Mouse (Mus musculus): ENCODE results near the gene Nabp1. TPM values are rescaled to one million over a fixed set of nuclear protein-coding genes. Genes with fewer than 3 reads are reported as not detected.

Nabp1 gene
- polyA plus RNA-seq (2016; fragmentation: Nextera tagmentation; extraction: Ambion mirVana) = 17.6 and 17.7 TPM in 2 replicates

DNA sequence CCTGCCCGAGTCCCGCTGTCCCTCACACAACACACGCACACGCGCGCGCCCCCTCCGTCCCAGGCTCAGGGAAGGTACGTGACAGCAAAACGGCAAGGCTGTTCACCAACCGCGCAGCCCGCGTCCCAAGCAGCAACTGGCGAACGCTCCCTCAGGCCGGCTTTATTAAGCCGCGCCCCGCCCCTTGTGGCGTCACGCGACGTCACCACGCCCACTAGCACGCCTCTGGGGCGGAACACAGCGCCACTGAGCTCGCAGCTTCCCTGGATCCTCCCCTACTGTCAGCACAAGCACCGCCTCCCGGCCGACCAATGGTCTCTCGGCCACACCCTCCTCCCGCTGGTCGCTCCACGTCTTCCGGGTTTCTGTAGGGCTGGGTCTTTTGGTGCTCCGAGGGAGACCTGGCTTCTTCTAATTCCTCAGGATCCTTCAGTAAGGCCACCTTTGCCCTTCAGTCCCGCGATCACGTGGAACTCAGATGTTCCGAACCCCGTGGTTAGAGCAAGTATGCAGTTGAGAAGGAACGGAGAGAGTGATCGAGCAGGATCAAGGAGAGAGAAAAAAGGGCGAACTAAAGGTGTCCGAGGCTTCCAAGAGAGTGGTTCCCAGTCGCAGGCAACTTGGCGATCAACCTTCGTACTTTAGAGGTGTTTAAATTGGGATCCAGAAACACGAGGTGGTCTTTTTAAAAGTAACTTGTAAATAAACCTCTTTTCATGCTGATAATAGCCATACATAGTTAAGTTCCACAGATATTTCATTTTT, at the start of gene Nabp1:
Nabp1 (minus strand) TSS at position 164 of the 765 bp plus-strand sequence.
- no peaks in the 10 kb centered on the region for H3K36me3 ChIP-seq
- peak within 1 kb of the TSS; percentile 86 for H3K27ac ChIP-seq (ENCODE audit: poor library complexity, severe bottlenecking)
- peak within 1 kb of the TSS; percentile 91 for H3K9ac ChIP-seq
- H3K27me3 ChIP-seq (replicated peaks) = no peaks in the 10 kb centered on the region
- H3K4me1 ChIP-seq (replicated peaks) = peaks cover 6% of the 10 kb centered on the region; the same call in 1 of the 2 replicates
- no peaks in the 10 kb centered on the region for H3K9me3 ChIP-seq (replicated peaks)
- WGBS = under 1% methylated on average over 51 of the region's 51 CpGs
- peak; percentile 100 for ATAC-seq (ENCODE audit: insufficient number of reproducible peaks, low FRiP score)
- peak within 1 kb of the TSS; percentile 71 for H3K4me3 ChIP-seq
- peak within 1 kb of the TSS; percentile 86 for H3K4me2 ChIP-seq

DNA sequence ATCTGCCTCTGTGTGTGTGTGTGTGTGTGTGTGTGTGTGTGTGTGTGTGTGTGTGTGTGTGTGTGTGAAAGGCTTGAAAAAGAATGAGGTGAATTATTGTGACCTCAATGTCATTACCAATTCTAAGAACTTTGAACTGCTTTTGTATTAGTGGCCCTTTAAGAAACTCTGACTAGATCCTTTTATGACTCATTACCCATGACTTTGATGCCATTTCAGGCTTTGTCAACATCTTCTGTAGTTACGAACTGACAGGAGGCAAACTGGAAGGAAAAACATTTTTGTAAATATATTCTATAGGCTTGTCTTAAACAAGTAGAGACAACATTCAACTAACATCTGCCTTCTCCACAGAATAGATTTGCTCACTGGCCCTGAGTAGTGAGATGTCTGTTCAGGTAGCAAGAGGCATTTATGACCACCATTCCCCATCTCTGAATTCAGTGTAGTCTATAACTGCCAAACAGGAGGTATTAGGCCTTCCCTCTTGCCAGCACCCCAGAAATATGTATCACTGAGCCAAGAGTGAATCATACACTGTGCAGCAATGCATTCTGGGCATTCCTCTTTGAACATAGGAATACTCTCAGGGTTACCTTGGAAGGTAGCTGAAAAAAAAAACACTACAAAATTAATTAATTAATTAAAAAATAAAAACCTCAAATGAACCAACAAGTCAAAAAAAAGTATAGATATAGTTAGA, 47.5 kb upstream of the Nabp1 start:
- Histone ChIP-seq H3K9ac (no peak overlapping the region), H3K36me3 (no peaks in the 10 kb centered on the region), H3K4me1 (replicated peaks) (peaks cover 6% of the 10 kb centered on the region), H3K27ac (ENCODE audit: poor library complexity, severe bottlenecking) (no peak overlapping the region), H3K27me3 (replicated peaks) (no peaks in the 10 kb centered on the region), H3K9me3 (replicated peaks) (no peaks in the 10 kb centered on the region), H3K4me2 (no peak overlapping the region), H3K4me3 (no peak overlapping the region)
- ATAC-seq (ENCODE audit: insufficient number of reproducible peaks, low FRiP score) = no peak
- WGBS = 63% methylated on average over 1 of the region's 1 CpGs

DNA sequence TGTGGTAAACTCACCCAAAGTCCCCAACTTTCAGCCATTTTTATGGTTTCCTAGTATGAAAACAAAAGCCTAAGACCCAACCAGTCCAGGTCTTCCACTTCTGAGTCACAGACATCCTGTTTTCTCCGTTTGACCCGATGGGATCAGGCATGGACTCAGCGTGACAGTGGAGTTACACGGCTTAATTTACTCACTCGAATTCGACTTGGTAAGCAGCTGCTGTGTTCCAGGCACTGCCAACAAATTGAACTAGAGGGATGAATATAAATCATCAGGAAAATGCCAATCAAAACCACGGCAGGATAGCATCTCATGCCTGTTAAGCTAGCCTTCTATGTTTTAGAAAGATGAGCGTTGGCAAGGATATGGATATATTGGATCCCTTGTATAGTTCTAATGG, 43.4 kb upstream of the Nabp1 start:
- Histone ChIP-seq H3K4me1 (replicated peaks) (no peaks in the 10 kb centered on the region), H3K9me3 (replicated peaks) (no peaks in the 10 kb centered on the region), H3K36me3 (no peaks in the 10 kb centered on the region), H3K4me3 (no peak overlapping the region), H3K9ac (no peak overlapping the region), H3K27me3 (replicated peaks) (no peaks in the 10 kb centered on the region), H3K27ac (ENCODE audit: poor library complexity, severe bottlenecking) (no peak overlapping the region), H3K4me2 (no peak overlapping the region)
- WGBS = 83% methylated on average over 8 of the region's 8 CpGs
- no peak for ATAC-seq (ENCODE audit: insufficient number of reproducible peaks, low FRiP score)

DNA sequence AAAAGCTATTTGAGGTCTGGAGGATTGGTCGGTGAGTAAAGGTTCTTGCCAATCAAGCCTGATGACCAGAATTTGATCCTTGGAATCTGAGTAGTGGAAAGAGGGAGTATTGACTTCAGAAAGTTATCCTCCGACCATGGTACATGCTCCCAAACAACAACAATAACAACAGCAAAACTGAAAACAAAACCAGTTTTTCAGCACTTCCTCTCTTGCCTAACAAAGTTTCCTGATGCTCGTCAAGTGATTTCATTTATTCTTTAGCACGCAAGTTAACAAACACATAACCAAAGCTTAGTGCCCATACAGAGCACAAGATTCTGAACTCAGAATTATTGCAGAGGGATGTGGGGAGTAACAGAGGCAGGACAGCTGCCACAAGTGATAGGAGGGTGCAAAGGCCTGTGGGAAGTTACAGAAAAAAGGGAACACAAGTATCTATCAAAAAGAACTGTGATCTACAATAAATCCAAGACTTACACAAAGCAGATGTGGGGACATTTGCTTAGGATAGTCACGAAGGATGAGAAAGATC, 42.1 kb upstream of the Nabp1 start:
- Histone ChIP-seq H3K27ac (ENCODE audit: poor library complexity, severe bottlenecking) (no peak overlapping the region), H3K27me3 (replicated peaks) (no peaks in the 10 kb centered on the region), H3K4me3 (no peak overlapping the region), H3K36me3 (no peaks in the 10 kb centered on the region), H3K9ac (no peak overlapping the region), H3K9me3 (replicated peaks) (no peaks in the 10 kb centered on the region), H3K4me1 (replicated peaks) (peaks cover 5% of the 10 kb centered on the region), H3K4me2 (no peak overlapping the region)
- no peak for ATAC-seq (ENCODE audit: insufficient number of reproducible peaks, low FRiP score)
- 72% methylated on average over 5 of the region's 5 CpGs for WGBS

DNA sequence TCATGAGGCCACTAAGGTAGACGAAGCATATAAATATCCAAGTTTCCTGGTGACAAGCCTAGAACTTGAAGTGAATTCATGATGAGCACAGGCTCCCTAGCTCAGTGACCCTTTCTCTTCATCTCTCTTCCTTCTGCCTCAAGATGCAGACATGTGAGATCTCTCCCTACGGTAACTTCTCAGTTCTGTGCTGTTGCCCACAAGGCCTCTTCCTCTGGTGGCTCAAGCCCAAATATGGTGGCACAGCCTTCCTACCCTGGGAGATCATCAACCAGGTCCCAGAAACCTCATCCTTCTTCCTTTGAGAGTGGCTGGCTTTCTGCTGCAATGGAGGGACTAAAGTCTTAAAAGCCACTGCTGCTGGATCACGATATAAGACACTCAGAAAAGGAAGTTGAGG, 40.9 kb upstream of the Nabp1 start:
- Histone ChIP-seq H3K27ac (ENCODE audit: poor library complexity, severe bottlenecking) (no peak overlapping the region), H3K9me3 (replicated peaks) (no peaks in the 10 kb centered on the region), H3K36me3 (no peaks in the 10 kb centered on the region), H3K27me3 (replicated peaks) (no peaks in the 10 kb centered on the region), H3K4me3 (no peak overlapping the region), H3K4me1 (replicated peaks) (peaks cover 17% of the 10 kb centered on the region), H3K4me2 (no peak overlapping the region), H3K9ac (no peak overlapping the region)
- ATAC-seq (ENCODE audit: insufficient number of reproducible peaks, low FRiP score) = no peak
- 78% methylated on average over 3 of the region's 3 CpGs for WGBS

DNA sequence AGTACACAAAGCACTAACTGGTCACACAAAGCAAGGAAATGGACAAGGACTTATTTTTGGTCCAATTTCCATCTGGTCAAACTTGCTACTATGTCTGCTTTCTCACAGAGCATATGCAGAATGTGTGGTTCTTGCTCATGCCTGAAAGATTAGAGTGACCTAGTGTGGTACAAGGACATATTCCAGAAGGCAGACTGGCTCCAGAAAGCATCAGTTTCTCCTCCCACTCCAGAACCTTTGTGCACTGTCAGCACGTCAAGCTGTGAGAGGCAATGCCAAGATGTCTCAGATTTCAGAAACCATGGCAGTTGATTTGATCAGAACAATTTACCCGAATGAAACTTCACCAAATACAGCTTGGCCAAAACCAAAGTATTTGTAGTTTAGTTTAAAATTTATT, 37.4 kb upstream of the Nabp1 start:
- H3K27me3 ChIP-seq (replicated peaks) = no peaks in the 10 kb centered on the region
- WGBS = 36% methylated on average over 2 of the region's 2 CpGs
- no peak overlapping the region for H3K4me2 ChIP-seq
- no peak overlapping the region for H3K9ac ChIP-seq
- H3K36me3 ChIP-seq = no peaks in the 10 kb centered on the region
- peaks cover 20% of the 10 kb centered on the region for H3K4me1 ChIP-seq (replicated peaks)
- no peaks in the 10 kb centered on the region for H3K9me3 ChIP-seq (replicated peaks)
- H3K4me3 ChIP-seq = no peak overlapping the region
- no peak for ATAC-seq (ENCODE audit: insufficient number of reproducible peaks, low FRiP score)
- peak overlapping the region; percentile 81 for H3K27ac ChIP-seq (ENCODE audit: poor library complexity, severe bottlenecking)

DNA sequence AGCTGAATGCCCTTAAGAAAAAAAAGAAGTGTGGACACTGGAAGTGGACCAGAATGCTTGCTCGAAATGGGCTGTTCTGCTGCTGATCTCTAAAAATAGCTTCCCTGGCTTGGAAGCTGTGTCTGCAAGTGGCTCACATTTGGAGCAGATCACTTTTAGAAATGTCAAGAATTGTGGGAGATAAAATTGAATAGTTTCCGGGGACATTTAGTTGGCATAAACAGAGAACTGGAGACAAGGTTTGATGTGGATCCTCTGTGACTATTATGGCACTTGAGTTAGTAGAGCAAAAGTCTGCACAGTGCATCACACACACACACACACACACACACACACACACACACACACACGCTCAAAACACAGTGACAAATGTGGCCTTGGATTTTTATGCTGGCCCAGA, 36.8 kb upstream of the Nabp1 start:
- no peaks in the 10 kb centered on the region for H3K9me3 ChIP-seq (replicated peaks)
- WGBS = 25% methylated on average over 3 of the region's 3 CpGs
- no peaks in the 10 kb centered on the region for H3K36me3 ChIP-seq
- H3K4me3 ChIP-seq = no peak overlapping the region
- H3K27ac ChIP-seq (ENCODE audit: poor library complexity, severe bottlenecking) = peak overlapping the region; percentile 81
- H3K4me2 ChIP-seq = no peak overlapping the region
- H3K9ac ChIP-seq = no peak overlapping the region
- peaks cover 23% of the 10 kb centered on the region for H3K4me1 ChIP-seq (replicated peaks)
- ATAC-seq (ENCODE audit: insufficient number of reproducible peaks, low FRiP score) = no peak
- no peaks in the 10 kb centered on the region for H3K27me3 ChIP-seq (replicated peaks)

DNA sequence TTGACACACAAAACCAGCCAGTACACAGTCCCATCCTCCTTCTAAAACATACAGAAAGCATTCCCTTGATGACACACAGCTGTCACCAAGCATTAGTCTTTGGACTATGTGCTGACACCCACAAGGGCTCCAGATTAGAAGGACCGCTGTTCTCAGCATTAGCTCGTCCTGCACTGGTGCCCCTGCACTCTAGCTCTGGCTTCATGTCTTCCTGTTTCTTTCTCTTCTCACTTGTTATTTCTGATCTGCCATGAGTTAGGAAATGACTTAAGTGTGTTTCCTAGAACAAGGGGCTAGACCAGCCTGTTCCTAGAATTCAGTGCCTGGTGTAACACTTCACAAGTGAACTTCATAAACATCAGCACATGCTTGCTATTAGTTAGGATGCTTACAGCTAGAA, 36.2 kb upstream of the Nabp1 start:
- 16% methylated on average over 2 of the region's 2 CpGs for WGBS
- Histone ChIP-seq H3K4me2 (no peak overlapping the region), H3K4me3 (no peak overlapping the region), H3K36me3 (no peaks in the 10 kb centered on the region), H3K27ac (ENCODE audit: poor library complexity, severe bottlenecking) (peak overlapping the region; percentile 81), H3K9ac (no peak overlapping the region), H3K9me3 (replicated peaks) (no peaks in the 10 kb centered on the region), H3K4me1 (replicated peaks) (peaks cover 29% of the 10 kb centered on the region), H3K27me3 (replicated peaks) (no peaks in the 10 kb centered on the region)
- ATAC-seq (ENCODE audit: insufficient number of reproducible peaks, low FRiP score) = no peak

DNA sequence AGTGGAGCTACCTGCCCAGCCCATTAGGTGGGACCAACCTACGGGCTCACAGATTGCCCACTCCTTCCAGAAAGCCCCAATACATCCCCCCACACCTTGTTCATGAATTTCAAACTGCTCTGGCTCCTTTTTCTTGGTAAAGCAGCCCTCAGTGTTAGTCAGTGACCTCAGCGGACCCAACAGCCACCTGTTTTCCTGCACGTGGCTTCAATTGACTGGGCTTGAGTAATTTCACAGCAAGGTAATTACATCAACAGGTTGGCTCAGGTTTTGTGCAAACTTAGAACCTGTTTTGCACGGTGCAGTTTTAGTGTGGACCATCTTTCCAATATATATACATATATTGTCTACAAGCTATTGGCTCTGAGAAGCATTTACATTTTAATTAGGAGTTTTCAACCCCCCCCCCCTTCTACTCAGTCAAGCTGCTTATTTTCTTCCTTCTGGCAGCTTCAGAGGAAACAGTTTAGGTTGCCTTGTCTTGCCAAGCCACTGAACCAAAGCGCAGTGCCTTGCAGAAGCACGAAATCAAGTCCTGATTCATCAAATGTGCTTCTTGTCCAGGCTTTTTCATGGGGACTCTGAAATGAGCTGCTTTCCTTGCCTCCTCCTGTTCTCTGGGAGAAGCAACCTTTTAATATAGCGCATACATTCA, 35.0 kb upstream of the Nabp1 start:
- ATAC-seq (ENCODE audit: insufficient number of reproducible peaks, low FRiP score) = no peak
- Histone ChIP-seq H3K4me3 (no peak overlapping the region), H3K27me3 (replicated peaks) (no peaks in the 10 kb centered on the region), H3K9ac (no peak overlapping the region), H3K36me3 (no peaks in the 10 kb centered on the region), H3K9me3 (replicated peaks) (no peaks in the 10 kb centered on the region), H3K27ac (ENCODE audit: poor library complexity, severe bottlenecking) (no peak overlapping the region), H3K4me1 (replicated peaks) (peaks cover 38% of the 10 kb centered on the region), H3K4me2 (no peak overlapping the region)
- WGBS = 86% methylated on average over 7 of the region's 7 CpGs

DNA sequence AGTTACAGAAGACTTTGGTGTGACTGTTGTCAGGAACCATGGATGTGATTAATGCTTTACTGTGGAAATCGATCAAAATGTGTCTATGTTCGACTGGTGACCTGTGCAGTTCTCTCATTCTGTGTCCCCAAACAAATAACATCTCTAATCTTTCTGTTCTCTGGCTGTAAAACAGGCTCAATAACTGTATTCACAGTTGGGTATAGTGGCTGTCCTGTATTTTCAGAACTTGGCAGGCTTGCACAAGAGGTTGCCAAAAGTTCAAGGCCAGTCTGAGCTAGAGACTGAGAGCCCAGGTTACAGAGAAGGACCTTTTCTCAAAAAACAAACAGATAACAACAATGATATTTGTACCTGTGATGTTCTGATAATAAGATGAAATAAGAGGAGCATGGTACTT, 34.1 kb upstream of the Nabp1 start:
- H3K4me2 ChIP-seq = no peak overlapping the region
- WGBS = 84% methylated on average over 2 of the region's 2 CpGs

DNA sequence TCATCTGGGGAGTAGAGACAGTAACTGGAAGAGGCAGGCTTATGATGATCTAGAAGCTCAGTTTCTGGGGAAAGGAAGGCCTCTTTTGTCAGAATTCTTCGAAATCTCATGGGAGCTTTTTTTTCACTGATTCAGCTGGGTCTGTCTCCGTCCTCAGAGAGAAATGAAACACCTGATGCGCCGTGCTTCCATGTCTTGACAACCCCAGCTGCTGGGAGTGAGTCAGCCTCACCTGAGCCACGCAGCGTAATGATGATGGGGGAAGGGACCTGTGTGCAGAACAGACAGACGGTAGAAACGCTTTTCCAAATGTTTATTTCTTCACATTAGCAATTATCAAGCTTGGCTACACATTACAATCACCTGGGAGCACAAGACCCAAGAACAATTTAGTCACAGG, 31.6 kb upstream of the Nabp1 start:
- 76% methylated on average over 8 of the region's 8 CpGs for WGBS
- Histone ChIP-seq H3K27me3 (replicated peaks) (no peaks in the 10 kb centered on the region), H3K4me1 (replicated peaks) (peaks cover 35% of the 10 kb centered on the region), H3K27ac (ENCODE audit: poor library complexity, severe bottlenecking) (peak overlapping the region; percentile 70), H3K36me3 (no peaks in the 10 kb centered on the region), H3K9me3 (replicated peaks) (no peaks in the 10 kb centered on the region), H3K4me3 (no peak overlapping the region), H3K9ac (no peak overlapping the region), H3K4me2 (no peak overlapping the region)
- ATAC-seq (ENCODE audit: insufficient number of reproducible peaks, low FRiP score) = no peak

More for the DNA sequence above, 34.1 kb upstream of the Nabp1 start:
- H3K36me3 ChIP-seq = no peaks in the 10 kb centered on the region
- H3K4me3 ChIP-seq = no peak overlapping the region
- no peak overlapping the region for H3K9ac ChIP-seq
- H3K4me1 ChIP-seq (replicated peaks) = peaks cover 43% of the 10 kb centered on the region
- H3K9me3 ChIP-seq (replicated peaks) = no peaks in the 10 kb centered on the region
- H3K27me3 ChIP-seq (replicated peaks) = no peaks in the 10 kb centered on the region
- H3K27ac ChIP-seq (ENCODE audit: poor library complexity, severe bottlenecking) = no peak overlapping the region
- ATAC-seq (ENCODE audit: insufficient number of reproducible peaks, low FRiP score) = no peak

Measured in heart, embryonic 12.5 days (tissue).